13 mouse cellular contexts compared by ENCODE assay signal in the genomic region with DNA sequence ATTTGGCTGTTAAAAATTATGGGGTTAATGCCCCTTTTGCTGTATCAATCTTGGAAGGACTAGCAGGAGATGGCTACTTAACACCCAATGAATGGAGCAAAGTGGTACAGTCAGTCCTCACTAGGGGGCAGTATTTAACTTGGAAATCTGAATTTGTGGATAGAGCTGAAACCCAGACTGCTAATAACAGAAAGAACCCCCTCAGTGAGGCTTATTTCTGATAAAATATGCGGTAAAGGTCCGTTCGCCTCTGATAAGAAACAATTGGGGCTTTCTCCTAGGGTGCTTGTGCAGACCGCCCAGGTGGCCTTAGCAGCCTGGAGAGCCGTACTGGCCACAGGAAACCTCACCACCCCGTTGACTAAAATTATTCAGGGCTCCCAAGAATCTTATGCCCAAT. TPM values are rescaled to one million over a fixed set of nuclear protein-coding genes. Genes with fewer than 3 reads are reported as not detected.
A peak's percentile ranks its signal among the peaks of the same experiment; 100 is the strongest.
DNase-seq lines count a peak whose midpoint lies in the region; TF ChIP-seq lines count a peak whose summit lies in the region.
"Had no signal": no experiment of that assay in that cellular context is flagged by ENCODE, and none has a peak within 500 bp of the region (broad histone marks: within the 10 kb centered on the region; RNA-seq: fewer than 3 reads in every experiment).

No protein-coding gene starts in this region.

- peak in 1 of 2 experiments; percentile 47; a peak in 2 of 4 replicates for TF ChIP-seq CTCF in CH12.LX (conservative IDR thresholded peaks at IDR 0.05 in 1 of 2, IDR thresholded peaks at IDR 0.05 in 1 of 2; ENCODE audit: low read depth in 2 of 2, low read length in 2 of 2)

- no peak for TF ChIP-seq POLR2A in CH12.LX (IDR thresholded peaks at IDR 0.05; ENCODE audit: low read depth, low read length)

- no peaks in the 10 kb centered on the region for H3K4me1 ChIP-seq in CH12.LX (ENCODE audit: control insufficient read depth in 1 of 2, insufficient read depth in 2 of 2)
- H3K4me1 ChIP-seq in ES-E14 (ENCODE audit: control insufficient read depth in 2 of 2, insufficient read depth in 2 of 2, low read length in 2 of 2, poor library complexity in 1 of 2) = no peaks in the 10 kb centered on the region
- H3K4me1 ChIP-seq: forebrain, embryonic 15.5 days; heart, embryonic 15.5 days had no signal

- H3K4me3 ChIP-seq in CH12.LX (replicated peaks in 1 of 3; ENCODE audit: low read depth in 2 of 3, low read length in 2 of 3, poor library complexity in 1 of 3) (no peak overlapping the region), ES-E14 (ENCODE audit: insufficient read depth in 1 of 2, low read depth in 1 of 2, low read length in 2 of 2, poor library complexity in 1 of 2, severe bottlenecking in 1 of 2) (no peak overlapping the region)
- H3K4me3 ChIP-seq: forebrain, embryonic 15.5 days; heart, embryonic 15.5 days had no signal

- no peak overlapping the region for H3K27ac ChIP-seq in CH12.LX (ENCODE audit: insufficient read depth, low read depth)
- H3K27ac ChIP-seq in ES-E14 (ENCODE audit: insufficient read depth, low read depth, low read length, poor library complexity, severe bottlenecking) = no peak overlapping the region
- H3K27ac ChIP-seq: forebrain, embryonic 15.5 days; heart, embryonic 15.5 days had no signal

- TF ChIP-seq RAD21 in CH12.LX (IDR thresholded peaks at IDR 0.05; ENCODE audit: low read depth, low read length) = peak; percentile 39

- no peak overlapping the region for H3K9ac ChIP-seq in CH12.LX (ENCODE audit: insufficient read depth, low read depth)
- H3K9ac ChIP-seq in ES-E14 (ENCODE audit: insufficient read depth, low read depth, low read length, poor library complexity, severe bottlenecking) = no peak overlapping the region
- H3K9ac ChIP-seq: forebrain, embryonic 15.5 days; heart, embryonic 15.5 days had no signal

- H3K27me3 ChIP-seq in CH12.LX (replicated peaks) = peaks cover 8% of the 10 kb centered on the region
- H3K27me3 ChIP-seq: forebrain, embryonic 15.5 days; heart, embryonic 15.5 days had no signal

- in situ Hi-C loops in CH12.LX (cut with MboI; ENCODE audit: low pct_ligation_motif_present, low pct_unique_long_range_greater_than_20kb, low sequenced_read_pairs) (no loop called here), ES-E14 (cut with MboI; ENCODE audit: low sequenced_read_pairs in 2 of 2, unreplicated experiment in 2 of 2) (no loop called here)

- H3K36me3 ChIP-seq in CH12.LX (replicated peaks in 1 of 2; ENCODE audit: control insufficient read depth in 1 of 2, insufficient read depth in 1 of 2, low read length in 1 of 2) = no peaks in the 10 kb centered on the region
- H3K36me3 ChIP-seq in ES-E14 (ENCODE audit: control insufficient read depth, insufficient read depth, low read length, poor library complexity, severe bottlenecking) = no peaks in the 10 kb centered on the region
- H3K36me3 ChIP-seq: forebrain, embryonic 15.5 days; heart, embryonic 15.5 days had no signal

- no peak for TF ChIP-seq EP300 in CH12.LX (IDR thresholded peaks at IDR 0.05; ENCODE audit: low read length)

- H3K79me2 ChIP-seq in CH12.LX (replicated peaks; ENCODE audit: control insufficient read depth, extremely low read depth, insufficient read depth, poor library complexity, severe bottlenecking) = no peaks in the 10 kb centered on the region

- H3K9me3 ChIP-seq in CH12.LX (replicated peaks; ENCODE audit: low read length) = no peaks in the 10 kb centered on the region
- H3K9me3 ChIP-seq in ES-E14 (ENCODE audit: control insufficient read depth, insufficient read depth, low read depth, low read length) = no peaks in the 10 kb centered on the region
- H3K9me3 ChIP-seq: forebrain, embryonic 15.5 days; heart, embryonic 15.5 days had no signal

- no peak overlapping the region for H3K4me2 ChIP-seq in CH12.LX (ENCODE audit: insufficient read depth, low read depth, poor library complexity, severe bottlenecking)
- H3K4me2 ChIP-seq: forebrain, embryonic 15.5 days; heart, embryonic 15.5 days had no signal

- dilution Hi-C loops in CH12.LX (cut with MboI; ENCODE audit: extremely low pct_ligation_motif_present, extremely low pct_unique_long_range_greater_than_20kb, low sequenced_read_pairs) = no loop called here

- peak; percentile 5 to 16 for DNase-seq in kidney, postnatal 36 days
- no peak for DNase-seq in kidney, adult 11 months
- peak; percentile 18 for DNase-seq in CH12.LX (ENCODE audit: extremely low read depth)
- DNase-seq in ES-E14 (ENCODE audit: low read depth, low spot score) = peak; percentile 26
- peak; percentile 11 for DNase-seq in embryo, embryonic 11.5 days (ENCODE audit: low read depth, low spot score)
- DNase-seq in lung, postnatal 4 days = no peak
- DNase-seq in urinary bladder, postnatal 36 days (ENCODE audit: low spot score in 2 of 2) = no peak
- DNase-seq: cerebellum, adult 2 months; lung, postnatal 36 days had no signal

TF ChIP-seq in CH12.LX, 34 proteins besides CTCF, POLR2A, EP300 and RAD21:
- 0 out of 2 replicates have a peak, but pooled peaks have one; percentile 4 for TF ChIP-seq SMC3 (IDR thresholded peaks at IDR 0.05; ENCODE audit: low read depth, low read length)
- TF ChIP-seq USF1 (IDR thresholded peaks at IDR 0.05; ENCODE audit: low read depth, low read length) = no peak
- TF ChIP-seq CHD1 (IDR thresholded peaks at IDR 0.05; ENCODE audit: low read depth, low read length) = no peak

TF ChIP-seq in ES-E14, 5 proteins besides CTCF, POLR2A, EP300 and RAD21:
- TF ChIP-seq ZNF384 (IDR thresholded peaks at IDR 0.05; ENCODE audit: low read depth, low read length) (no peak), ZC3H11A (IDR thresholded peaks at IDR 0.05; ENCODE audit: borderline replicate concordance, low read depth, low read length) (no peak), CHD2 (IDR thresholded peaks at IDR 0.05; ENCODE audit: low read depth, low read length) (no peak), HCFC1 (IDR thresholded peaks at IDR 0.05; ENCODE audit: borderline replicate concordance, insufficient read depth, low read length) (no peak), MAFK (IDR thresholded peaks at IDR 0.05; ENCODE audit: insufficient read depth, low read depth, low read length) (no peak)
TF ChIP-seq in ES-E14: peak in this region for 0.

RNA-seq across cellular contexts. Expression of gene Vmn2r22, which starts 6.5 kb away (rescaled TPM):
- total RNA-seq in CH12.LX (2012; rRNA removed) (not detected in 2 replicates), CH12.LX (2014; rRNA removed) (not detected in 2 replicates), ES-E14 (2012; rRNA removed) (not detected in 2 replicates)
- polyA plus RNA-seq in CH12.LX (2012; ENCODE audit: insufficient read length, low read depth) = not detected in 2 replicates
- total RNA-seq: layer of hippocampus, postnatal 14 days had no signal
- polyA plus RNA-seq: cerebellum, adult 2 months; forebrain, embryonic 15.5 days; heart, embryonic 15.5 days; neural tube, embryonic 14.5 days had no signal

RNA-seq across cellular contexts. Expression of gene Vmn2r23, which starts 45.4 kb away (rescaled TPM):
- total RNA-seq in CH12.LX (2012; rRNA removed) (not detected in 2 replicates), CH12.LX (2014; rRNA removed) (not detected in 2 replicates), ES-E14 (2012; rRNA removed) (not detected in 2 replicates)
- not detected in 2 replicates for polyA plus RNA-seq in CH12.LX (2012; ENCODE audit: insufficient read length, low read depth)
- total RNA-seq: layer of hippocampus, postnatal 14 days had no signal
- polyA plus RNA-seq: cerebellum, adult 2 months; forebrain, embryonic 15.5 days; heart, embryonic 15.5 days; neural tube, embryonic 14.5 days had no signal

Comparison
In these comparisons a context has a peak if more than half of its experiments do, and no peak if none do; other contexts are left out.
1. DNase-seq: peak in kidney, postnatal 36 days (2 of 2), CH12.LX (single experiment), ES-E14 (single experiment) and embryo, embryonic 11.5 days (single experiment); none in kidney, adult 11 months (single experiment), lung, postnatal 4 days (0 of 2) and urinary bladder, postnatal 36 days (0 of 2).